Mouse (Mus musculus) liver, embryonic 15.5 days (tissue): ENCODE results near the gene Klc2. TPM values are rescaled to one million over a fixed set of nuclear protein-coding genes. Genes with fewer than 3 reads are reported as not detected.
A peak's percentile ranks its signal among the peaks of the same experiment; 100 is the strongest.

Experiments
- ATAC-seq: fragments of 200-750 bp; cut with Nextera tagmentation; 2 replicates; pipeline ENCODE4 v1.8.0; 2017; ENCODE audit warnings: moderate number of reproducible peaks, mild to moderate bottlenecking, moderate library complexity; ENCODE audit not compliant: insufficient read depth
- H3K27ac ChIP-seq: fragments of 300-500 bp; sonication (generic); replicated peaks from 2 replicates; pipeline ENCODE4 v1.5.1; 2015; ENCODE audit warnings: mild to moderate bottlenecking, inconsistent platforms
- H3K27me3 ChIP-seq: fragments of 300-500 bp; sonication (generic); 2 replicates; pipeline ENCODE4 v1.6.1; 2015; ENCODE audit warnings: mild to moderate bottlenecking, inconsistent platforms
- H3K36me3 ChIP-seq: fragments of 300-500 bp; sonication (generic); replicated peaks from 2 replicates; pipeline ENCODE4 v1.6.1; 2015; ENCODE audit warnings: moderate library complexity, mild to moderate bottlenecking, inconsistent platforms
- H3K4me1 ChIP-seq: fragments of 300-500 bp; sonication (generic); replicated peaks from 2 replicates; pipeline ENCODE4 v1.6.1; 2015; ENCODE audit warnings: inconsistent platforms
- H3K4me2 ChIP-seq: fragments of 300-500 bp; sonication (generic); 2 replicates; pipeline ENCODE4 v1.6.1; 2015; ENCODE audit warnings: moderate library complexity, mild to moderate bottlenecking, inconsistent platforms
- H3K4me3 ChIP-seq: fragments of 300-500 bp; sonication (generic); replicated peaks from 2 replicates; pipeline ENCODE4 v1.5.1; 2015; ENCODE audit warnings: mild to moderate bottlenecking, inconsistent platforms
- H3K9ac ChIP-seq: fragments of 300-500 bp; sonication (generic); 2 replicates; pipeline ENCODE4 v1.6.1; 2015; ENCODE audit warnings: moderate library complexity, mild to moderate bottlenecking, inconsistent platforms
- H3K9me3 ChIP-seq: fragments of 300-500 bp; sonication (generic); replicated peaks from 2 replicates; pipeline ENCODE4 v1.6.1; 2016; ENCODE audit warnings: inconsistent platforms
- WGBS: fragments of 180-500 bp; shearing (Covaris S2); methylation state at CpG from one replicate; pipeline ENCODE4 v1.1.7; 2015; ENCODE audit warnings: mixed read lengths; ENCODE audit not compliant: insufficient replicate concordance; 5-methylcytosine and 5-hydroxymethylcytosine counted together
- polyA plus RNA-seq: library from polyadenylated mRNA; unstranded; fragments of >200 nt; fragmentation: Nextera tagmentation; extraction: Ambion mirVana; gene quantifications from 2 replicates; pipeline ENCODE4 v1.2.1, GENCODE M21; 2015

Klc2 gene
- polyA plus RNA-seq, 1 experiment from 2014 or later = 1.7 TPM

- Histone ChIP-seq H3K27me3 (peaks cover 32% of the 10 kb centered on the region), H3K9me3 (no peaks in the 10 kb centered on the region), H3K9ac (no peak overlapping the region), H3K4me2 (no peak overlapping the region), H3K4me1 (no peaks in the 10 kb centered on the region), H3K36me3 (no peaks in the 10 kb centered on the region), H3K27ac (no peak overlapping the region), H3K4me3 (no peak overlapping the region)
- 50% methylated on average over 7 of the region's 7 CpGs for WGBS
- no peak for ATAC-seq
Observed at GRCm38 (mm10) chr19:5124055-5124614, 5.8 kb upstream of the Klc2 start.

GRCm38 (mm10) chr19:5123241-5123640 is 4.9 kb upstream of the Klc2 start:
- no peak for ATAC-seq
- peaks cover 6% of the 10 kb centered on the region for H3K4me1 ChIP-seq
- H3K9ac ChIP-seq = no peak overlapping the region
- H3K36me3 ChIP-seq = no peaks in the 10 kb centered on the region
- peaks cover 37% of the 10 kb centered on the region for H3K27me3 ChIP-seq
- H3K4me3 ChIP-seq = no peak overlapping the region
- no peak overlapping the region for H3K4me2 ChIP-seq
- no peak overlapping the region for H3K27ac ChIP-seq
- no peaks in the 10 kb centered on the region for H3K9me3 ChIP-seq
- 36% methylated on average over 3 of the region's 3 CpGs for WGBS

- WGBS = 56% methylated on average over 10 of the region's 10 CpGs
- H3K4me2 ChIP-seq = no peak overlapping the region
- no peak for ATAC-seq
- no peaks in the 10 kb centered on the region for H3K9me3 ChIP-seq
- no peak overlapping the region for H3K4me3 ChIP-seq
- peaks cover 12% of the 10 kb centered on the region for H3K4me1 ChIP-seq
- H3K36me3 ChIP-seq = no peaks in the 10 kb centered on the region
- no peak overlapping the region for H3K9ac ChIP-seq
- H3K27me3 ChIP-seq = peaks cover 37% of the 10 kb centered on the region
- no peak overlapping the region for H3K27ac ChIP-seq
Observed at GRCm38 (mm10) chr19:5122492-5122891, 4.1 kb upstream of the Klc2 start.

- under 1% methylated on average over 83 of the region's 83 CpGs for WGBS
- peak overlapping the region; percentile 63 for H3K4me3 ChIP-seq
- ATAC-seq = peak; percentile 74
- H3K9me3 ChIP-seq = no peaks in the 10 kb centered on the region
- H3K4me2 ChIP-seq = peak overlapping the region; percentile 84
- H3K27me3 ChIP-seq = peaks cover 34% of the 10 kb centered on the region
- peak overlapping the region; percentile 55 for H3K9ac ChIP-seq
- peaks cover 20% of the 10 kb centered on the region for H3K4me1 ChIP-seq
- H3K36me3 ChIP-seq = no peaks in the 10 kb centered on the region
- no peak overlapping the region for H3K27ac ChIP-seq
Observed at GRCm38 (mm10) chr19:5117494-5118383, 621 bp downstream of the Klc2 start.

- Histone ChIP-seq H3K27ac (no peak overlapping the region), H3K4me3 (no peak overlapping the region), H3K27me3 (peaks cover 21% of the 10 kb centered on the region), H3K4me2 (no peak overlapping the region), H3K9ac (no peak overlapping the region), H3K4me1 (peaks cover 26% of the 10 kb centered on the region), H3K36me3 (no peaks in the 10 kb centered on the region), H3K9me3 (no peaks in the 10 kb centered on the region)
- WGBS = 74% methylated on average over 7 of the region's 7 CpGs
- no peak for ATAC-seq
Observed at GRCm38 (mm10) chr19:5113783-5114182, 4.6 kb downstream of the Klc2 start.

- ATAC-seq = no peak
- H3K36me3 ChIP-seq = peaks cover 3% of the 10 kb centered on the region; the same call in 1 of the 2 replicates
- H3K4me3 ChIP-seq = no peak overlapping the region
- 69% methylated on average over 19 of the region's 19 CpGs for WGBS
- no peak overlapping the region for H3K4me2 ChIP-seq
- no peaks in the 10 kb centered on the region for H3K27me3 ChIP-seq
- H3K27ac ChIP-seq = no peak overlapping the region
- H3K9ac ChIP-seq = no peak overlapping the region
- H3K4me1 ChIP-seq = peaks cover 43% of the 10 kb centered on the region
- no peaks in the 10 kb centered on the region for H3K9me3 ChIP-seq
Observed at GRCm38 (mm10) chr19:5109659-5110453, 8.5 kb downstream of the Klc2 start.

- 53% methylated on average over 4 of the region's 4 CpGs for WGBS
Observed at GRCm38 (mm10) chr19:5108702-5109101, 9.7 kb downstream of the Klc2 start.

GRCm38 (mm10) chr19:5108271-5108575 is 10.1 kb downstream of the Klc2 start:
- H3K9me3 ChIP-seq = no peaks in the 10 kb centered on the region
- H3K27ac ChIP-seq = no peak overlapping the region
- H3K36me3 ChIP-seq = peaks cover 20% of the 10 kb centered on the region
- H3K4me1 ChIP-seq = peaks cover 44% of the 10 kb centered on the region
- no peak overlapping the region for H3K4me2 ChIP-seq
- no peaks in the 10 kb centered on the region for H3K27me3 ChIP-seq
- ATAC-seq = no peak
- no peak overlapping the region for H3K9ac ChIP-seq
- WGBS = 29% methylated on average over 5 of the region's 5 CpGs
- H3K4me3 ChIP-seq = no peak overlapping the region

More at GRCm38 (mm10) chr19:5108702-5109101, 9.7 kb downstream of the Klc2 start:
- peaks cover 15% of the 10 kb centered on the region for H3K36me3 ChIP-seq
- H3K27ac ChIP-seq = no peak overlapping the region
- no peak for ATAC-seq
- H3K9ac ChIP-seq = no peak overlapping the region
- no peak overlapping the region for H3K4me2 ChIP-seq
- no peak overlapping the region for H3K4me3 ChIP-seq
- H3K27me3 ChIP-seq = no peaks in the 10 kb centered on the region
- H3K9me3 ChIP-seq = no peaks in the 10 kb centered on the region
- peaks cover 44% of the 10 kb centered on the region for H3K4me1 ChIP-seq

- H3K4me1 ChIP-seq = peaks cover 44% of the 10 kb centered on the region
- peak overlapping the region; percentile 87; the same call in 1 of the 2 replicates for H3K9ac ChIP-seq
- H3K27me3 ChIP-seq = no peaks in the 10 kb centered on the region
- H3K36me3 ChIP-seq = peaks cover 25% of the 10 kb centered on the region
- no peaks in the 10 kb centered on the region for H3K9me3 ChIP-seq
- no peak for ATAC-seq
- no peak overlapping the region for H3K27ac ChIP-seq
- WGBS = 71% methylated on average over 18 of the region's 18 CpGs
- H3K4me3 ChIP-seq = peak overlapping the region; percentile 86
- peak overlapping the region; percentile 95 for H3K4me2 ChIP-seq
Observed at GRCm38 (mm10) chr19:5107556-5108270, 10.6 kb downstream of the Klc2 start.

- under 1% methylated on average over 46 of the region's 46 CpGs for WGBS
- peak; percentile 93 for ATAC-seq
- peak within 1 kb of the TSS; percentile 89 for H3K27ac ChIP-seq
Observed at GRCm38 (mm10) chr19:5106731-5107191, 11.6 kb downstream of the Klc2 start, which contains the start of gene Rab1b. Gene Rab1b (minus strand): TSS chr19:5107072.

More at GRCm38 (mm10) chr19:5106731-5107191, 11.6 kb downstream of the Klc2 start, which contains the start of gene Rab1b:
- peak within 1 kb of the TSS; percentile 95 for H3K4me2 ChIP-seq
- H3K4me1 ChIP-seq = peaks cover 44% of the 10 kb centered on the region
- H3K27me3 ChIP-seq = no peaks in the 10 kb centered on the region
- H3K9ac ChIP-seq = peak within 1 kb of the TSS; percentile 87
- H3K4me3 ChIP-seq = peak within 1 kb of the TSS; percentile 86
- peaks cover 34% of the 10 kb centered on the region for H3K36me3 ChIP-seq
- H3K9me3 ChIP-seq = no peaks in the 10 kb centered on the region
